Mouse (Mus musculus) spleen, embryonic (tissue): ENCODE results near the gene Dld.

Experiments
- CTCF ChIA-PET: fragments of 350-600 bp; sonication (Branson Sonifier 250); formaldehyde crosslinking; loops from one replicate; lab custom pipeline; 2022; lab: Charles Lee

Gene Dld

GRCm38 (mm10) chr12:31350944-31351928, at the start of gene Dld:
Dld (minus strand) TSS chr12:31351453.
- CTCF ChIA-PET, result no interaction called here

DNA sequence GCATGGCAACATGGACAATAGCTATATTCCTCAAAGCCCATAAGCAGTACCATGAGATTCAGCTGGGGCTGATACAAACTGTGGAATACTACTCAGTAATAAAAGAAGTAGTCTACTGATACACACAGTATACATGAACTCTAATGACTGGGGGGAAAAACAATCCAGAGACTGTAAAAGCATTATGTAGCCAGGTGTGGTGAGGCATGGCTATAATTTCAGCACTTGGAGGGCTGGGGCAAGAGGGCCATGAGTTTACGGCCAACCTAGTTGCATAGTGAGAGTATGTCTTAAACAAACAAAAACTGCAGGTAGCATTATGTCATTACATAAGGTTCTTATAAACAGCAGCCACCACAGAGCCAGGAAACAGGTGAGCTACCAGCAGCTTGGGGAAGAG, 49.6 kb upstream of the Dld start:
- CTCF ChIA-PET, result no interaction called here

DNA sequence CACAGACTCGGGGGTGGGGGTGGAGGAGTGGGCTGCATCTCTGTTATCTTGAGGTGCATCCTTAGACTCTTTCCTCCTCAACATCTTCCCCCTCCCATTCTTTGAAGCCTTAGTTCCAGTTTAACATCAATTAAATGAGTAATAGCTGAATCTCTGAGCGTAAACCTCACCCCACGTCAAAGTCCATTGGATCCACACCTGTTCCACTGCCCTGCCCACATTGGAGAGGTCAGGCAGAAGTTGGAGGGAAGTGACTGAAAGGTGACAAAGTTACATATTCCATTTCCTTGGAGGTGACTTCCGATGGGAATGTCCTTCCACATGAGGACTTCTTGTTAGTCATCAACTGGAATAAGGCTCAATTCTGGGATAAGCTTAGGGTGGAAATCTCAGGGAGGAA, 46.5 kb upstream of the Dld start:
- CTCF ChIA-PET, result no interaction called here

DNA sequence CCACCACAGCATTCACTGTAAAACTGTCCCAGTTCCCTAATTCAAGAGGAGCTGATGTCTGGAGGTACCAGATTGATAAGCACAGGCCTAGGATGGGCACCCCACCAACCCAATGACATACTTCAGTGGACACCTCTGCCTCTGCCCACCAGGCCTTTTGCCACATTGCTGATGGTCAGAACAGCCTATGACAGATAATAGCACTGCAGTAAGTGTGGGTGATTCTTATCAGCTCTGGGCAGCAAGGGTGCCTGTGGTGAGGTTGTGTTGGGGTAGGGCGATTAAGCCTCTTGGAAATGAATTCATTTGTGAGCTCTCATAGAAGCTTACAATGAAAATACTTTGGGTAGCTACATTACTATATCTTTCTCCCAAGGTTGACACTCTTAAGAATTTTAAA, 44.6 kb upstream of the Dld start:
- CTCF ChIA-PET, result no interaction called here

DNA sequence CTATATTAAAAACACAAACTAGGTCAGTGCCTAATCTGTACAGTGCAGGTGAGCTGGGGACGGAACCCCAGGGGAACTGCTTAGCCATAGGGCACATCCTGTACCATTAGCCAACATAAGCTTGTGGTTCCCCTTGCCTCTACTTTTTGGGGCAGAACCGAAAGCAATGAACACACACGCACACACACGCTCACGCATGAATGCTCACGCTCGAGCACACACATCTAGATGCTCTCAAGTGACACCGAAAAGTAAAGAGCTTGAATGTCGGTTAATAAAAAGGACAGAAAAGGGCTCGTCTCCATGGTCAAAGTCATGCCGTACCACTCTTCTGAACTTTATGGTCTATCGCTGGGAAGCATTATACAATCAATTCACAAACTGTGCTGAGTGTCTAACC, 40.4 kb upstream of the Dld start:
- CTCF ChIA-PET, result no interaction called here

DNA sequence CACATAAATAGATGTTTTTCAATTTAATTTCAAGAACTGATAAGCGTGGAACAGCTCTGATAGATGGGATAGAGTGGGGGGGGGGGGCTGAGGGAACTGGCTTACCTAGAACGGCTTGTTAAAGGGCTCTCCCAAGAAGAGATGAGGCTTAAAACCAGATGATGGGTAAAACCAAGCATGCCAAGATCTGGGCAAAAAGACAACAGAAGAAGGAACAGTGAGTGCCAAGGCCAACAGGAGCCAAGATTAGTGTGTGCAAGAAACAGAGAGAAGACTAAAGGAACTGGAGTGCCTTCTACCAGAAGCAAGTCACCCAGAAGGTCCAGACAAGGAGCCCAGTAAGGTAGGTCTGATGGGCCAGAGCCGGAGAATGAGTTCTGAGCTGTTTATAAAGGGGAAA, 39.3 kb upstream of the Dld start, which contains the start of gene Slc26a3:
Slc26a3 (plus strand) TSS at position 301 of the 400 bp plus-strand sequence.
- CTCF ChIA-PET, result no interaction called here

GRCm38 (mm10) chr12:31387303-31387702, 36.0 kb upstream of the Dld start:
- CTCF ChIA-PET, result no interaction called here

DNA sequence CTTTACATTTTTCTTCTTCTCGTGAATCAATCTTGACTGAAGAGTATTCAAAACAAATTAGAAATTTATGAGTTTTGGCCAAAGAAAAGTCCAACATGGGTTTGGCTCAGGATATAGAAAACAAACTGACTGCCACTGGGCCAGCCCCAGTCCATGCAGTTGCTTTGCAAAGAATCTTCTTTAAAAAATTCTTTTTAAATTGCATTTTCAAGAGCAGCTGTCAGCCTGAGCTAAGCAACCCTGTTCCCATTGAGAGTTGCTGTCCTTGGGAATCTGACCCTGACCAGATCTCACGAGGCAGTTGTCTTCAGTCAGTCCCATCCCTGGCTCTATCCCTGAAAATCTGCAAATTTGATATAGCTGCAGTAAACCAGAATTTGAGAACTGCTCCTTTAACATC, 31.2 kb upstream of the Dld start:
- CTCF ChIA-PET, result no interaction called here

- CTCF ChIA-PET, result no interaction called here
Measured at GRCm38 (mm10) chr12:31380878-31381277, 29.6 kb upstream of the Dld start.

DNA sequence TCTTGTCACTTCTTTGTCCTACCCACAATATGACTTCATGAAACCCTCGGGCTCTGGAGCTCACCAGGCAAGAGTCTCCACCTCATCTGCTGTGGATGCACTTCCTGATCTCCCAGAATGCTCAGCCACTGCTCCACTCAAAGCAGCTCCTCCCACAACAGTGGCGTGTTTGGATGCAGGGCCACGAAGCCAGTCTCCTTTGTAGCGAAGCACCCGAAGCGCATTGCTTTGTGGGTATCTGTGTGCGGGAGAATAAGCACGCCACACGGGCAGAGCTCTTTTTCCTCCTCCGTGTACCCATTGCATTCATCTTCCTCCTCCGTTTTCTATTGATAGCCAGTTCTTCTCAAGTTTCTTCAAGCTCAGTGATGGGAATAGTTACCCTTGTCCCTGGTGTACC, 26.0 kb upstream of the Dld start:
- CTCF ChIA-PET, result no interaction called here

GRCm38 (mm10) chr12:31376326-31376950, 25.2 kb upstream of the Dld start:
- CTCF ChIA-PET, result interaction anchor here (0.7 kb wide), 1 partner anchor 223 kb away, joined by 4 read pairs; no protein-coding TSS in a partner anchor

DNA sequence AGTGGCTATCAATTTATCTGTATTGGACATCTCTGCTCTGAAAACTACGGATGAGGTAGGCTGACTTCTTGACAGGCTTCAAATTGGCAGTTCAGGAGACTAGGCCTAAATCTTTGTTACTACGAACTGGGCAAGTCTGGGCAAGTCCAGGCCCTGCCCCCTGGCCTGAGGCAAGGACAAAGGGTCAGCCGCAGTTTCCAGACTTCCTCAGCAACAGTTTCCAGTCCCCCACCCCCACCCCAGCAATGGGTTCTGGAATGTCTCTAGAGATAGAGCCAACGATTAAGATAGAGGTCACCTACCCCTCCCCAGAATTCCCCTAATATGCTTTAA, 24.0 kb upstream of the Dld start:
- CTCF ChIA-PET, result interaction anchor here (0.6 kb wide), 1 partner anchor 114 kb away, joined by 13 read pairs; no protein-coding TSS in a partner anchor

DNA sequence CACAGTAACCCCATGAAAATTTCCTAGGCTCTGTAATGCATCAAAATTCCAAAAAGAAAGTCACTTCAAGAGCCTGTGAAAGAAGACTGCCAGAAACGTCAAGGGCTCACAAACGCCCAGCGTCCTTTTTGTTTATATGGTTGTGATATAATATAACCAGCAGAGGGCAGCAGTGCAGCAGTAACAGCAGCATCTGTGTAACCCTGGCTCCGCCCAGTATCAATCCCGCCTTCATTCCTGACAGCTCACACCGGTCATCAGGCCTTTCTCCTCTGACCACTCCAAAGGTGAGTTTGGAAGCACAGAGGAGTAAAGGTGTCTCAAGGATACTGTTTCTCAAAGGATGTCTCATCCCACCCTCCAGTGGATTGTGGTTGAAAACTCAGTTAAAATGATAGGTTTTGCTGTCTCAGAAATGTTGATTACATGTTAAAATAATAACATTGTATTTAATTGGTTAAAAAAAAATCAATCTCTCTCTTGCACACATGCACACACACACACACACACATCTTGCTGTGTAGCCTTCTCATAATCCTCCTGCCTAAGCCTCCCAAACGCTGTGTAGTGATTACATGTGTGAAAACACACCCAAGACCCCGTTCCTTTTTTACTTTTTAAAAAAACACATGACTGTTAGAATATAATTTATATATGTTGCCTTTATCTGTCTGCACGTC, 23.5 kb upstream of the Dld start:
- CTCF ChIA-PET, result no interaction called here

DNA sequence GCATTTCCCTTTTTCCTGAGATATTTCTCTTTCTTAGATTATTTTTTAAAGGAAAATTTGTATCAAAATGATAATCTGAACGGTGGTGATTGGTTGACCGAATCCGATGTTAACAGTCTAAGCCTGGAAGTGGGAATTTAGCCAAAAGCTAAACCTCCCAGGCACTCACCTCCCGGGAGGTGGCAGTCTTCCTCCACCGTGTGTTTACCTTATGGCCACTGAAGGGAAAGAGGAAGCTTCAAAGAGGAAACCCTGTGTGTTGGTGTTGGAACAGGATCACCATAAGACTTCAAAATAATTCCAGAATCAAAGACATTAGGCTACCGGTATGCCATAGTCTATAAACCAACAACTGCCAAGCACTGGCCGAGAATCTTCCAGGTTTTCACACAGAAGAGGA, 18.4 kb upstream of the Dld start:
- CTCF ChIA-PET, result no interaction called here

GRCm38 (mm10) chr12:31369118-31369517, 17.9 kb upstream of the Dld start:
- CTCF ChIA-PET, result no interaction called here

DNA sequence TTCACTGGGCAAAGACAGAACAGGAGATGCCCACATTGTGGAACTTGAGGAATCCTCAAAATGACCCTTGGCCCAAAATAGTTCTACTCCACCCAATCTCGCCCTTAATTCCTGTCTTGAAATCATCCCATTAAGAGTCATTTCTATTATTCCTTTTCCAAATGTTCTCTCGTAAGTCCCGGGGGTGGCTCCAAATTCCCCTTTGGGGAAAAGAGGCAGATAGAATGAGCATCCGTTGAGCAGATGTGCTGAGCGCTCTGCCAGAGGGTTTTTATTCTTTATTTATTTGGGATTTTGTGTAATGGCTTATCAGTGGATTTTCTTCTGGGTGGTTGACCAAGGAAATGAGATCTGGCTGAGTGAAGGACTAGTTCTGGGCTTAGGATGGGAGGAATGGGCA, 16.5 kb upstream of the Dld start:
- CTCF ChIA-PET, result no interaction called here

- CTCF ChIA-PET, result no interaction called here
Measured at GRCm38 (mm10) chr12:31366428-31366827, 15.2 kb upstream of the Dld start.

DNA sequence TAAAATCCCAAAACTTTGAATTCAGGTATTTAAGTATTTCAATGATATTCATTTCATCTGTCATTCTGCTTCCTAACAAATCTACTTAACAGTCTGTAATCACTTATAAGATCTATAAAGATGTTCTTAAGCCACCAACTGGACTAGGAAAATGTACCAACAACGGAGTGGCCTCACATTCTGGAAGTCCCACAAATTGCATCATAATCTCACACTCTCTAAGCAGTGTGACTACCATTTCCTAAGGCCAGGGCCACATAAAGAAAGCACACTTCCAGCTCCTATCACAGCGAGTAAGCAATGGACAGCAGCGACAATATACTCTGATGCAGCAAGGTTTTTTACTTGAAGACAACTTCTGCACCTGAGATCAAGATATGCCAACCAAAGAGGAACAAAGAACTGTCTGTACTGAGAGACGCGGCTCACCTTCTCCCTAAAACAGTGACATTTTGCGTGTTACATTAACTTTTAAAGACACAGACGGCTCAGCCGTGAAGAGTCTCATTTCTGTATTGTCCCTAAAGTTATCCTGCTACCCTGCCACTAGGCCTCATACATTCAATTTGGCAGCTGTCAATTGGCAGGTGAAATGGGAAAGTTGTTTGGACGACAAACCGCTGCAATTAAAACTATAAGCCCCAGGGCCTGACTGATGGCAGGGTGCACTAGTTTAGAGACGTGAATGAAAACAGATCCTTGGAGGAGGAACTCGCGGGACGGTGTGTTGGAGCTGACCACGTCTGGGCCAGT, 886 bp downstream of the Dld start:
- CTCF ChIA-PET, result no interaction called here

DNA sequence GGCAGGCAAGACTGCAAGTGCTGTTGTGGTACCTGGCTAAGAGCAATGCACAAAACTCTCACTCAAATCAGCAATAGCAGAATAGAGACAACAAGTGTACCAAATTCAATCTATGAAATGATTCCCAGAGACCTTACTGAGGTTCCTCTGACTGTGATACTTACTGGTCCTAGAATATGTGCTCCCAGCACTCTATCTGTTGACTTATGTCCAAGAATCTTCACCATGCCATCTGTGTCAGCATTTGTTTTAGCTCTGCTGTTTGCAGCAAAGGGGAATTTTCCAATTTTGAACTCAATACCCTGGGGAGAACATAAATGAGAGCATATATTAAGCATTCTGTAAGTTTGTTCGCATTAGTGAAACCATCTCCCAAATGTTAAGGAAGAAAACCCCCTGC, 18.0 kb downstream of the Dld start:
- CTCF ChIA-PET, result no interaction called here

DNA sequence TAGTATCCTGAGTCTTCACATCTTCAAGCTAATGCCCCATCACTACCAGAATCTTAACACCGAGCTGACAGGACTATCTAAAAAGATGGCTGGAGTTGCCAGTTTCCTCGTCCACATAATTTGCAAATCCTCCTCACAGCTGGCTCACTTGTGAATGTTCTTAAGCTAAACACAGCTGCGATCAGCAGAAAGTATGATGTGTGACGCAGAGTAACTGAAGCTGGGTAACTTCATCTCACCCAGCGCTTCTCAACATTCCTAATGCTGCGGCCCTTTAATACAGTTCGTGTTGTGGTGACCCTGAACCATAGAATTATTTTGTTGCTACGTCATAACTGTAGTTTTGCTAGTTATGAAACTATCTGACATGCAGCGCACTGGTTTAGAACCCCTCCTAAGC, 24.1 kb downstream of the Dld start:
- CTCF ChIA-PET, result no interaction called here

DNA sequence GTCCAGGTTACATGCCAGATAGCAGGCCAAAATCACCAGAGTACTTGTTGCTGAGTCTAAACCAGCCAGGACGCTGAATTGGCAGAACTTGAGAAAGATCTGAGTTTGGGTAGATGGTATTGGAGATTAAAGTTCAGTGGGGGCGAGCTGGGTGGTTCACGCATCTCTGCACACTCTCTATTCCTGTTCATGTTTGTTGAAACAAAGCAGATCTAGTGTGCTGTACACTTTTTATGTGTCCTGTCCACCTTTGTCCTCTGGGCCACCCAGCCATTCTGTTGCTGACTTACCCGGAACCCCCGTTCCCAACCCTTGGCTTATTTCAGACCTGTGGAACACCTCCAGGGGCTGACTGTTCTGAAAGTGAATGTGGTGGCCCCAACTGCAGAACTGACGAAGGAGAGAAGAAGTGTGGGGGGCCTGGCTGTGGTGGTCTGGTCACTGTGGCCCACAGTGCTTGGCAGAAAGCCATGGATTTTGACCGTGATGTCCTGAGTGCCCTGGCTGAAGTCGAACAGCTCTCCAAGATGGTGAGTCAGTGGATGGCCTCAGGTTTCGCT, 28.0 kb downstream of the Dld start:
- CTCF ChIA-PET, result no interaction called here
